Comparison of ENCODE assay signal across 8 mouse cellular contexts in the genomic region with DNA sequence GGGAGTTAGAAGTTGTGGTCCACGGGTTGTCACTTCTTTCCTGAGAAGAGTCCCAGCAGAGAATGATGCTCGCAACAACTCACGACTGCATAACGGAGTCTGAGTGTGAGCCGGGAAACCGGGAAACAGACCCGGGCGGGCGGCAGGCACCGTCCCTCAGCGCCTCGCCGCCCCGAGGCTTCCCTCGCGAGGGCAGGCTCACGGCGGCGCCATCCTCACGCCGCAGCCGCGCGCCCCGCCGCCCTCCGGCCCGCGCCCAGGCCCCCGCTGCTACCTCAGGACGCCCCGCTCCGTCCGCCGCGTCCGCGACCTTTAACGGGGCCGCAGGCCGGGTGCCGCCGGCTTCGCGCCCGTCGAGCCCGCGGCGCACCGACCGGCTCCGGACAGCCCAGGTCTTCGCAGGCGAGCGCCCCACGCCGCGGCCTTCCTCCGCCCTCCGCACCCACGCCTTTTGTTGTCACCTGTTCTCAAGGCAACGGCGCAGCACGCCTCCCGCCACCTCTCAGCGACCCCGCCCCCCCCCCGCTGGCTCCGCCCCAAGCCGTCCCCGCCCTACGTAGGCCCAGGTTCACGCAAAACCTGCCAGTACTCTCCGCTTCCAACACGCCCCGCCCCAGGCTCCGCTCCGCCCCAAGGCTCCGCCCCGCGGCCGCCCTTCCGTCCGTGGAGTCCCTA. TPM values are rescaled to one million over a fixed set of nuclear protein-coding genes. Genes with fewer than 3 reads are reported as not detected.
DNase-seq lines count a peak whose midpoint lies in the region; ATAC-seq lines count a peak whose summit lies in the region.

A gene (minus strand): TSS at position 494 of the 675 bp plus-strand sequence.

- H3K4me1 ChIP-seq in hindbrain, embryonic 12.5 days = 0 out of 2 replicates have a peak, but pooled peaks cover 4% of the 10 kb centered on the region

- H3K27me3 ChIP-seq in hindbrain, embryonic 12.5 days = no peaks in the 10 kb centered on the region; the same call in 1 of the 2 replicates

- 1% methylated on average over 53 of the region's 85 CpGs for WGBS in hindbrain, embryonic 12.5 days

- no peaks in the 10 kb centered on the region for H3K36me3 ChIP-seq in hindbrain, embryonic 12.5 days

- H3K4me2 ChIP-seq in hindbrain, embryonic 12.5 days (replicated peaks) = peak within 1 kb of the TSS; percentile 98

- H3K27ac ChIP-seq in hindbrain, embryonic 12.5 days = 0 out of 2 replicates have a peak within 1 kb of the TSS, but pooled peaks have one; percentile 17

- no peaks in the 10 kb centered on the region for H3K9me3 ChIP-seq in hindbrain, embryonic 12.5 days (replicated peaks)

- peak; percentile 95 for DNase-seq in R1 (ENCODE audit: low read depth, low spot score)
- peak; percentile 77 to 85 for DNase-seq in cerebellum, postnatal 10 days
- DNase-seq in frontal cortex, postnatal 10 days (ENCODE audit: low spot score in 2 of 2) = peak; percentile 20 to 43
- peak; percentile 28 to 40 for DNase-seq in layer of hippocampus, postnatal 25 days (ENCODE audit: extremely low spot score in 1 of 2, low spot score in 1 of 2)
- peak; percentile 85 for DNase-seq in lung, postnatal 14 days
- DNase-seq in retina, adult 2 months (ENCODE audit: low read depth, low spot score) = peak; percentile 75
- peak; percentile 88 for DNase-seq in thymus, postnatal 25 days

- ATAC-seq in hindbrain, embryonic 12.5 days (ENCODE audit: low FRiP score) = peak; percentile 98

- peak within 1 kb of the TSS; percentile 78 for H3K4me3 ChIP-seq in hindbrain, embryonic 12.5 days

- H3K9ac ChIP-seq in hindbrain, embryonic 12.5 days = peak within 1 kb of the TSS; percentile 81

RNA-seq across cellular contexts. Expression of the gene that starts here (rescaled TPM):
- polyA plus RNA-seq in hindbrain, embryonic 12.5 days (2016; fragmentation: Nextera tagmentation; extraction: Ambion mirVana) = 2.4 and 2.5 TPM in 2 replicates
- total RNA-seq in layer of hippocampus, postnatal 25 days (2021) = 1 to 10 TPM; 3.2 to 3.3 TPM

Comparison
In these comparisons a context has a peak if more than half of its experiments do, and no peak if none do; other contexts are left out.
1. Peak in every context shown above with its lines: DNase-seq, ATAC-seq, H3K4me3 ChIP-seq and H3K27ac ChIP-seq.
2. DNase-seq: peak in every context shown above with its lines; median percentile 95 in R1; 88 in thymus, postnatal 25 days; 85 in lung, postnatal 14 days; 81 in cerebellum, postnatal 10 days; 75 in retina, adult 2 months; 34 in layer of hippocampus, postnatal 25 days; 32 in frontal cortex, postnatal 10 days.